Mouse (Mus musculus): ENCODE results near the gene Tnfrsf25. TPM values are rescaled to one million over a fixed set of nuclear protein-coding genes. Genes with fewer than 3 reads are reported as not detected.

The Tnfrsf25 gene
- polyA plus RNA-seq, 1 experiment, result 19.9 TPM

DNA sequence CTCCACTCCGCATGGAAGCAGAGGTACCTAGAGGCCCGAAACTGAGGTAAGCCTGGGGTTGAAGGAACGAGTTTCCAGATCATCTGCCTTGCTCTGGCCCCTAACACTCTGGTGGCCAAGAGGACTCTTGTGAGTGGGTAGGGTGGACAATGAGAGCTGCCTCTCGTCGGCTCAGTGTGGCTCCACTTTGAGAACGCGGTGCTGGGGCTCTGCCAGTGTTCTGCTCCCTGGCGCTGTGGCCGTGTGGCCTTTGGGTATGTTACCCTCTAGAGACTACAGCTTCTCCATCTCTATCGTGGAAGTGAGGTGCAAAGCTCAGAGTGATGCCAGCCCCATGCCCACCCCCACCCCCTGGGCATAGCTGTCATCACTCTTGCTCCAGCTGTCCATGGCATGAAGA is 43.1 kb upstream of the Tnfrsf25 start:
- Histone ChIP-seq H3K27ac (ENCODE audit: control insufficient read depth, insufficient read depth, low read length) (no peak overlapping the region), H3K4me1 (replicated peaks; ENCODE audit: control insufficient read depth, insufficient read depth, low read length) (no peaks in the 10 kb centered on the region), H3K36me3 (ENCODE audit: control insufficient read depth, insufficient read depth, low read length) (no peaks in the 10 kb centered on the region), H3K4me3 (ENCODE audit: control insufficient read depth, insufficient read depth, low read length) (no peak overlapping the region), H3K27me3 (ENCODE audit: control insufficient read depth, insufficient read depth, low read length) (no peaks in the 10 kb centered on the region; the same call in 1 of the 2 replicates)
- no peak for DNase-seq
- TF ChIP-seq CTCF (IDR thresholded peaks at IDR 0.05; ENCODE audit: borderline replicate concordance, control insufficient read depth, extremely low read depth, insufficient read depth, low read length, poor library complexity) (no peak), POLR2A (IDR thresholded peaks at IDR 0.05; ENCODE audit: control insufficient read depth, extremely low read depth, insufficient read depth, low read length, poor library complexity) (no peak)
- 20% methylated on average over 10 of the region's 10 CpGs for WGBS

DNA sequence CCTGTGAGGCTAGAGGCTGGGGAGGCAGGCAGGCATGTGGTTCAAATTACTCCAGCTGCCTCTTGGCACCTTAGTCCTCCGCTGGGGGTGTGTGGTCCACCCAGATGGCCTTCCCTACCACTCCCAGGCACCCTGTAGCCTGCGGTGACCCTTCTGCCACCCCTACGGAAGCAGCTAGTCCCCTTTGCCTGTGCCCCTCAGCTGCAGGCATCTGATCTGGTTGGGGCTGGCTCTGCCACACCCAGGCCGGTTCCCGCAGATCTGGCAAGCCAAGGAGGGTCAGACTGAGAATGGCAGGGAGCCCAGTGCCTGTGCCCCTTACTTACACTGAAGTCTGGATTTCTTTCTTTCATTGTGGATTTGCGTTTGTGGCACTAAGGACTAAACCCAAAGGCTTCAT is 42.0 kb upstream of the Tnfrsf25 start:
- no peak for DNase-seq
- H3K36me3 ChIP-seq (ENCODE audit: control insufficient read depth, insufficient read depth, low read length), result no peaks in the 10 kb centered on the region
- no peaks in the 10 kb centered on the region for H3K4me1 ChIP-seq (replicated peaks; ENCODE audit: control insufficient read depth, insufficient read depth, low read length)
- no peak for TF ChIP-seq POLR2A (IDR thresholded peaks at IDR 0.05; ENCODE audit: control insufficient read depth, extremely low read depth, insufficient read depth, low read length, poor library complexity)
- TF ChIP-seq CTCF (IDR thresholded peaks at IDR 0.05; ENCODE audit: borderline replicate concordance, control insufficient read depth, extremely low read depth, insufficient read depth, low read length, poor library complexity), result no peak
- no peak overlapping the region for H3K27ac ChIP-seq (ENCODE audit: control insufficient read depth, insufficient read depth, low read length)
- no peaks in the 10 kb centered on the region; the same call in 1 of the 2 replicates for H3K27me3 ChIP-seq (ENCODE audit: control insufficient read depth, insufficient read depth, low read length)
- WGBS, result 82% methylated on average over 6 of the region's 6 CpGs
- H3K4me3 ChIP-seq (ENCODE audit: control insufficient read depth, insufficient read depth, low read length), result no peak overlapping the region

DNA sequence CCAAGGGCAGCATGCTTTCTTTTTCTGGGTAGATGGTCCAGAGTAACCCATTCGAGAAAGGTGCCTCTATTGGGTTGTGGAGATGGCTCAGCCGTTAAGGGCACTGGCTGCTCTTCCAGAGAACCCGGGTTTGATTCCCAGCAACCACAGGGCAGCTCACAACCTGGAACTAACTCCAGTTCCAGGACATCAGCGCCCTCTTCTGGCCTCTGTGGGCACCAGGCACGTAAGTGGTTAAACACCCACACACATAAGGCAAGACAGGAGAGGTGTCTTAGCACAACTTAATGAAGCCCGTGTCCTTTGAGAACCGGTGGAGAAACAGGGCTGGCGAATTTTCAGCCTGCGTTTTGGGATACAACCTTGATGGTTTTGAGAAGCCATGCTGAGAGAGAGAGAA is 41.2 kb upstream of the Tnfrsf25 start:
- no peak for TF ChIP-seq CTCF (IDR thresholded peaks at IDR 0.05; ENCODE audit: borderline replicate concordance, control insufficient read depth, extremely low read depth, insufficient read depth, low read length, poor library complexity)
- no peak for TF ChIP-seq POLR2A (IDR thresholded peaks at IDR 0.05; ENCODE audit: control insufficient read depth, extremely low read depth, insufficient read depth, low read length, poor library complexity)
- H3K36me3 ChIP-seq (ENCODE audit: control insufficient read depth, insufficient read depth, low read length), result no peaks in the 10 kb centered on the region
- no peak overlapping the region for H3K4me3 ChIP-seq (ENCODE audit: control insufficient read depth, insufficient read depth, low read length)
- no peaks in the 10 kb centered on the region for H3K4me1 ChIP-seq (replicated peaks; ENCODE audit: control insufficient read depth, insufficient read depth, low read length)
- 92% methylated on average over 9 of the region's 9 CpGs for WGBS
- DNase-seq, result no peak
- no peak overlapping the region for H3K27ac ChIP-seq (ENCODE audit: control insufficient read depth, insufficient read depth, low read length)
- no peaks in the 10 kb centered on the region; the same call in 1 of the 2 replicates for H3K27me3 ChIP-seq (ENCODE audit: control insufficient read depth, insufficient read depth, low read length)

DNA sequence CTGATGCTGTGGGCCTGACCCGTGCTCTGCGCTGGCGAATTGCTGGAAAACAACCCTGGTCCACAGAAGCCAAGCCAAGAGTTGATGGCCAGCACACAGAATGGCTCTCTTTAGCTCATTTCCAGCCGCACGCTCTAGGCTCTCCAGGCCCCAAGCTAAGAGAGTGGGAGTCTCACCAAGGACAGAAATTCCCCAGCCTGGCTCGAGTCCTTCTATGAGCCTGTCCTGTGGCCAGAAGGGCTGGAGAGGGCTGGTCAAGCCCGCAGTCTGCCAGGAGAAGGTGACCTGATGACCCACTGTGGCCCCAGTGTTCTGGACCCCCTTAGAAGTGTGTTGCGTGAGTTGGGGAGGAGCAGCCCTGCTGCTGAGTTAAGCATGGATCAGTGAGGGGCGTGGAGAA is 38.5 kb upstream of the Tnfrsf25 start:
- Histone ChIP-seq H3K27ac (ENCODE audit: control insufficient read depth, insufficient read depth, low read length) (no peak overlapping the region), H3K4me3 (ENCODE audit: control insufficient read depth, insufficient read depth, low read length) (no peak overlapping the region), H3K4me1 (replicated peaks; ENCODE audit: control insufficient read depth, insufficient read depth, low read length) (no peaks in the 10 kb centered on the region), H3K27me3 (ENCODE audit: control insufficient read depth, insufficient read depth, low read length) (no peaks in the 10 kb centered on the region; the same call in 1 of the 2 replicates), H3K36me3 (ENCODE audit: control insufficient read depth, insufficient read depth, low read length) (no peaks in the 10 kb centered on the region)
- 96% methylated on average over 9 of the region's 9 CpGs for WGBS
- TF ChIP-seq POLR2A (IDR thresholded peaks at IDR 0.05; ENCODE audit: control insufficient read depth, extremely low read depth, insufficient read depth, low read length, poor library complexity), result no peak
- no peak for TF ChIP-seq CTCF (IDR thresholded peaks at IDR 0.05; ENCODE audit: borderline replicate concordance, control insufficient read depth, extremely low read depth, insufficient read depth, low read length, poor library complexity)
- no peak for DNase-seq

DNA sequence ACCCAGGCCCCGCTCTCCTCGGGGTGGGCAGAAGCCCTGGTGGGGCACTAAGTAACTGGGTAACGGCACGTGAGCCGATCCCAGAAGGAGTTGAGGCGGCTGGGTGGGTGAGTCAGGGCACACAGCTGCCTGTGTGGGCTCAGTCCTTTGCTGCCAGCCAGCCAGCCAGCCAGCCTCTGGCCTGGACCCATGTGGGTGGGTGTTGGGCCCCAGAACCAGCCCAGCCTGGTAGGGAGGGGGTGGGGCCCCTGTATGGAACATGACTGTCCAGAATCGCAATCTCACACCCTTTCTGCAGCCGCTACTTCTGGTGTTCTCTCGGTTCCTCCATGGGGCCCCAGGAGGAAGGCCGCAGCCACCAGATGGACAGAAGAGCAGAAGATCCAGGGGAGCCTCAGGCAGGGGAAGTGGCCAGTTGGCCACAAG is 37.6 kb upstream of the Tnfrsf25 start:
- no peaks in the 10 kb centered on the region for H3K27me3 ChIP-seq (ENCODE audit: control insufficient read depth, insufficient read depth, low read length)
- 92% methylated on average over 10 of the region's 10 CpGs for WGBS
- H3K4me3 ChIP-seq (ENCODE audit: control insufficient read depth, insufficient read depth, low read length), result no peak overlapping the region
- H3K36me3 ChIP-seq (ENCODE audit: control insufficient read depth, insufficient read depth, low read length), result no peaks in the 10 kb centered on the region
- TF ChIP-seq CTCF (IDR thresholded peaks at IDR 0.05; ENCODE audit: borderline replicate concordance, control insufficient read depth, extremely low read depth, insufficient read depth, low read length, poor library complexity) (no peak), POLR2A (IDR thresholded peaks at IDR 0.05; ENCODE audit: control insufficient read depth, extremely low read depth, insufficient read depth, low read length, poor library complexity) (no peak)
- H3K4me1 ChIP-seq (replicated peaks; ENCODE audit: control insufficient read depth, insufficient read depth, low read length), result no peaks in the 10 kb centered on the region
- no peak overlapping the region for H3K27ac ChIP-seq (ENCODE audit: control insufficient read depth, insufficient read depth, low read length)
- no peak for DNase-seq

DNA sequence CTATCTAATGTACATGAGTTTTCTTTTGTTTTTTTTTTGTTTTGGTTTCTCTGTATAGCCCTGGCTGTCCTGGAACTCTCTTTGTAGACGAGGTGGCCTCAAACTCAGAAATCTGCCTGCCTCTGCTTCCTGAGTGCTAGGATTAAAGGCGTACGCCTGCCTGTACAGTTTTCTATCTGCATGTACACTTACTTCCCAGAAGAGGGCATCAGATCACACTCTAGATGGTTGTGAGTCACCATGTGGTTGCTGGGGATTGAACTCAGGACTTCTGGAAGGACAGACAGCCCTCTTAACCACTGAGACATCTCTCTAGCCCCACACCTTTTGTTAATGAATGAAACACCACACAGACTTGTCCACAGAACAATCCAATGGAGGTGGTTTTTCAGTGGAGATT is 36.5 kb upstream of the Tnfrsf25 start:
- H3K4me1 ChIP-seq (replicated peaks; ENCODE audit: control insufficient read depth, insufficient read depth, low read length), result no peaks in the 10 kb centered on the region
- no peaks in the 10 kb centered on the region for H3K27me3 ChIP-seq (ENCODE audit: control insufficient read depth, insufficient read depth, low read length)
- no peak overlapping the region for H3K4me3 ChIP-seq (ENCODE audit: control insufficient read depth, insufficient read depth, low read length)
- WGBS, result 87% methylated on average over 3 of the region's 3 CpGs
- no peak for DNase-seq
- H3K36me3 ChIP-seq (ENCODE audit: control insufficient read depth, insufficient read depth, low read length), result no peaks in the 10 kb centered on the region
- TF ChIP-seq POLR2A (IDR thresholded peaks at IDR 0.05; ENCODE audit: control insufficient read depth, extremely low read depth, insufficient read depth, low read length, poor library complexity), result no peak
- no peak overlapping the region for H3K27ac ChIP-seq (ENCODE audit: control insufficient read depth, insufficient read depth, low read length)

DNA sequence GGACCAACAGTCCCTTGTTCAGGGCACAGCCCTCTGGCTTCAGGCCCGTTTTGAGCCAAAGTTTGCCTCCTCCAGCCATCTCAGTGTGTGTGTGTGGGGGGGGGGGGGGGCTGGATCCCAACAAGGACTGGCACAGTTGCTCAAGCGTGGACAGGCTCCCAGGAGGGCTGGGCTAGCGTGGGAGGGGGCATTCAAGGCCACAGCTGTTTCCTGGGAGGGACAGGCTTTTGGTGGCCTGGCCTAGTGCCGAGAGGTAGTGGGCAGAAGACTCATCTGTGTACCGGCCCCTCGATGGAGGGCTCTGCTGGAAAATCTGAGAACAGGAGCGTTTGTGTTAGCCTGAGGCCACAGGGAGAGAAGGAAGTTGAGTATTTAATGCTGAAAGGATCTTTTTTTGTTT is 35.8 kb upstream of the Tnfrsf25 start:
- Histone ChIP-seq H3K4me1 (replicated peaks; ENCODE audit: control insufficient read depth, insufficient read depth, low read length) (no peaks in the 10 kb centered on the region), H3K36me3 (ENCODE audit: control insufficient read depth, insufficient read depth, low read length) (no peaks in the 10 kb centered on the region), H3K27ac (ENCODE audit: control insufficient read depth, insufficient read depth, low read length) (no peak overlapping the region), H3K27me3 (ENCODE audit: control insufficient read depth, insufficient read depth, low read length) (no peaks in the 10 kb centered on the region; the same call in 1 of the 2 replicates), H3K4me3 (ENCODE audit: control insufficient read depth, insufficient read depth, low read length) (no peak overlapping the region)
- no peak for TF ChIP-seq CTCF (IDR thresholded peaks at IDR 0.05; ENCODE audit: borderline replicate concordance, control insufficient read depth, extremely low read depth, insufficient read depth, low read length, poor library complexity)
- no peak for TF ChIP-seq POLR2A (IDR thresholded peaks at IDR 0.05; ENCODE audit: control insufficient read depth, extremely low read depth, insufficient read depth, low read length, poor library complexity)
- DNase-seq, result no peak
- 47% methylated on average over 7 of the region's 7 CpGs for WGBS
